Mouse (Mus musculus): ENCODE results near the gene Bicd2. TPM values are rescaled to one million over a fixed set of nuclear protein-coding genes. Genes with fewer than 3 reads are reported as not detected.

The Bicd2 gene
- total RNA-seq, 2 experiments from 2014 or later, result 20.5 to 21.2 TPM

Other genes with a start within 250 kb of the Bicd2 start
- 10 to 100 TPM; 41.7 to 45.1 TPM for gene Wnk2, start 193.6 kb upstream of the Bicd2 start, total RNA-seq (2021)
- 10 to 100 TPM; 12.4 to 16.8 TPM for gene Ninj1, start 154.1 kb upstream of the Bicd2 start, total RNA-seq (2021)
- gene Card19, start 125.5 kb upstream of the Bicd2 start, total RNA-seq (2021), result 10 to 100 TPM; 48.0 to 48.7 TPM
- under 1 TPM; 0.16 to 0.51 TPM for gene Susd3, start 92.9 kb upstream of the Bicd2 start, total RNA-seq (2021)
- 1 to 10 TPM in 1 of 2 experiments, under 1 TPM in 1; 0.93 to 1.3 TPM for gene Fgd3, start 21.3 kb upstream of the Bicd2 start, total RNA-seq (2021)
- 1 to 10 TPM; 5.1 to 6.6 TPM for gene Ippk, start 79.7 kb downstream of the Bicd2 start, total RNA-seq (2021)
- 1 to 10 TPM; 1.7 to 2.1 TPM for gene Tes3-ps, start 151.7 kb downstream of the Bicd2 start, total RNA-seq (2021)
- gene Ecm2, start 163.2 kb downstream of the Bicd2 start, total RNA-seq (2021), result 10 to 100 TPM; 17.1 to 20.1 TPM
- 10 to 100 TPM; 58.3 to 60.2 TPM for gene Aspn, start 202.9 kb downstream of the Bicd2 start, total RNA-seq (2021)
- gene Omd, start 240.9 kb downstream of the Bicd2 start, total RNA-seq (2021), result 1 to 10 TPM; 2.4 to 3.8 TPM

Measured in gastrocnemius, postnatal 14 days (tissue).